Mouse (Mus musculus) layer of hippocampus, adult 8-10 months (tissue): ENCODE data around the gene Ikzf3. TPM values are rescaled to one million over a fixed set of nuclear protein-coding genes. Genes with fewer than 3 reads are reported as not detected.

Experiments
- DNase-seq, 2 experiments: peaks; one replicate each; pipeline ENCODE4 v3.0.0; 2022; ENCODE audit warnings: low spot score in 2 of 2
- total RNA-seq, 4 experiments: library from RNA; stranded (reverse); gene quantifications; 2 replicates each; pipeline ENCODE4 v1.2.4; 2022

The Ikzf3 gene
- total RNA-seq, 4 experiments from 2014 or later, result not detected

GRCm38 (mm10) chr11:98448191-98448790 lies 97.5 kb downstream of the Ikzf3 start:
- no peak for DNase-seq

- DNase-seq, result no peak
Measured at GRCm38 (mm10) chr11:98447475-98447834, 98.4 kb downstream of the Ikzf3 start.

- no peak for DNase-seq
Measured at GRCm38 (mm10) chr11:98446562-98447474, 99.0 kb downstream of the Ikzf3 start.

- no peak for DNase-seq
Measured at GRCm38 (mm10) chr11:98446213-98446561, 99.6 kb downstream of the Ikzf3 start, which contains the start of gene Grb7. Grb7 (plus strand) TSS chr11:98446394.

GRCm38 (mm10) chr11:98445679-98446078 lies 100.2 kb downstream of the Ikzf3 start:
- DNase-seq, result no peak

GRCm38 (mm10) chr11:98445238-98445637 lies 100.6 kb downstream of the Ikzf3 start:
- no peak for DNase-seq

- DNase-seq, result no peak
Measured at GRCm38 (mm10) chr11:98443688-98444087, 102.1 kb downstream of the Ikzf3 start.

- peak; percentile 92 to 96 for DNase-seq
Measured at GRCm38 (mm10) chr11:98438331-98439158, 107.3 kb downstream of the Ikzf3 start, which contains the start of gene Mien1. Mien1 (minus strand) TSS chr11:98438991.

GRCm38 (mm10) chr11:98437441-98437840 lies 108.4 kb downstream of the Ikzf3 start:
- DNase-seq, result no peak

GRCm38 (mm10) chr11:98435723-98436122 lies 110.1 kb downstream of the Ikzf3 start:
- DNase-seq, result no peak

- DNase-seq, result no peak
Measured at GRCm38 (mm10) chr11:98431743-98432502, 113.9 kb downstream of the Ikzf3 start.

GRCm38 (mm10) chr11:98428436-98428835 lies 117.4 kb downstream of the Ikzf3 start:
- DNase-seq, result no peak

- DNase-seq, result no peak
Measured at GRCm38 (mm10) chr11:98426592-98426991, 119.2 kb downstream of the Ikzf3 start.

- DNase-seq, result no peak
Measured at GRCm38 (mm10) chr11:98418939-98419547, 126.8 kb downstream of the Ikzf3 start.

- no peak for DNase-seq
Measured at GRCm38 (mm10) chr11:98418273-98418672, 127.6 kb downstream of the Ikzf3 start.

- no peak for DNase-seq
Measured at GRCm38 (mm10) chr11:98417074-98417473, 128.8 kb downstream of the Ikzf3 start.
